Mouse (Mus musculus) hindbrain, embryonic 14.5 days (tissue): Measurements from ENCODE around the gene Mpl. TPM values are rescaled to one million over a fixed set of nuclear protein-coding genes. Genes with fewer than 3 reads are reported as not detected.

Experiments
- ATAC-seq: fragments of 200-750 bp; cut with Nextera tagmentation; 2 replicates; pipeline ENCODE4 v1.8.0; 2017; ENCODE audit warnings: moderate number of reproducible peaks, mild to moderate bottlenecking, moderate TSS enrichment, moderate library complexity; ENCODE audit not compliant: low FRiP score
- DNase-seq: peaks from one replicate; pipeline ENCODE4 v3.0.0-alpha.2; 2015; ENCODE audit warnings: low spot score
- H3K27ac ChIP-seq: fragments of 300-500 bp; sonication (generic); 2 replicates; pipeline ENCODE4 v1.5.1; 2014; ENCODE audit warnings: mild to moderate bottlenecking, moderate library complexity
- H3K27me3 ChIP-seq: fragments of 300-500 bp; sonication (generic); 2 replicates; pipeline ENCODE4 v1.6.1; 2014; ENCODE audit warnings: mild to moderate bottlenecking, low read length, mixed read lengths; ENCODE audit not compliant: control insufficient read depth, insufficient read depth
- H3K36me3 ChIP-seq: fragments of 300-500 bp; sonication (generic); replicated peaks from 2 replicates; pipeline ENCODE4 v1.6.1; 2014; ENCODE audit not compliant: control insufficient read depth, insufficient read depth
- H3K4me1 ChIP-seq: fragments of 300-500 bp; sonication (generic); replicated peaks from 2 replicates; pipeline ENCODE4 v1.6.1; 2014; ENCODE audit warnings: antibody characterized with exemption, low read length, mixed read lengths; ENCODE audit not compliant: control insufficient read depth, insufficient read depth
- H3K4me2 ChIP-seq: fragments of 300-500 bp; sonication (generic); replicated peaks from 2 replicates; pipeline ENCODE4 v1.6.1; 2014; ENCODE audit warnings: mild to moderate bottlenecking, moderate library complexity
- H3K4me3 ChIP-seq: fragments of 300-500 bp; sonication (generic); replicated peaks from 2 replicates; pipeline ENCODE4 v1.5.1; 2014; ENCODE audit warnings: mild to moderate bottlenecking, low read length
- H3K9ac ChIP-seq: fragments of 300-500 bp; sonication (generic); 2 replicates; pipeline ENCODE4 v1.6.1; 2014
- H3K9me3 ChIP-seq: fragments of 300-500 bp; sonication (generic); 2 replicates; pipeline ENCODE4 v1.6.1; 2016; ENCODE audit warnings: low read length; ENCODE audit not compliant: control insufficient read depth
- WGBS: fragments of 180-500 bp; shearing (Covaris S2); extraction: QIAGEN DNeasy Blood & Tissue Kit; methylation state at CpG from one replicate; pipeline ENCODE4 v1.1.7; 2014; 5-methylcytosine and 5-hydroxymethylcytosine counted together
- polyA plus RNA-seq: library from polyadenylated mRNA; unstranded; fragments of >200 nt; fragmentation: Nextera tagmentation; extraction: Ambion mirVana; gene quantifications from 2 replicates; pipeline ENCODE4 v1.2.1, GENCODE M21; 2014

Gene Mpl
- polyA plus RNA-seq, 1 experiment from 2014 or later, result 0.28 TPM

DNA sequence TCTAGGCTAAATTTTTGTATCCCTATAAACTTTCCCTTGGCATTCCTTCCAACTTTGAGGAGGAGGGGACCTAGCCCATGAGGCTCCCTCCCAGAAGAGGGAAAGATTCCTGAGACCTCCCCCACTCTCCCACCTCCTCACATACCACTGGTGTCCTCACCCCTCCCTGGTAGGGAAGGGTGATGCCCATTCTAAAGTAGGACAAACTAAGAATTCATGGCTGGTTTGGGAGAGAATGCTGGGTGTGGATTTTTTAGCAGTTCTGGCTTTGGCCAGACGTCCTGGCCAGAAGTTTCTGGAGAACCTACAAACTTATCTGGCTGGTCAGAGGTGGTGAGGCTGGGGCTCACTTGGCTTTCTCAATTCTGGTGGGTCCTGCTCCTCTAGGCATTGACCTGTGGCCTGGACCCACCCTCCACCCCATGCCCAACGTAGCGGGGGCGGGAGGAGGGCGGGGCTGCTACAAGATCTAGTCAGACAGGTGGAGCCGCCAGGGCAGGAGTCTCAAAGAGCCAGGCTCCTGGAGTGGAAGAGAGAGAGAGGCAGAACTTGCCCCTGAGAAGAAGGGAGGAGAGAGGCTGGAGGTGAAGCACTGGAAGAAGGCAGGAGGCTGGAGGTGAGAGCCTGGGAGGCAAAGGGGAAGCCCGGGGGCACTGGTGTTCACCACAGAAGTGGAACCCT, 28.0 kb downstream of the Mpl start:
- DNase-seq, result no peak
- H3K27me3 ChIP-seq, result no peaks in the 10 kb centered on the region
- H3K4me3 ChIP-seq, result no peak overlapping the region
- H3K36me3 ChIP-seq, result peaks cover 22% of the 10 kb centered on the region
- H3K9ac ChIP-seq, result 0 out of 2 replicates have a peak overlapping the region, but pooled peaks have one; percentile 66
- whole genome bisulfite sequencing, result 62% methylated on average over 7 of the region's 7 CpGs
- H3K4me2 ChIP-seq, result peak overlapping the region; percentile 91
- H3K4me1 ChIP-seq, result peaks cover 24% of the 10 kb centered on the region
- H3K9me3 ChIP-seq, result no peaks in the 10 kb centered on the region
- ATAC-seq, result no peak
- H3K27ac ChIP-seq, result no peak overlapping the region

DNA sequence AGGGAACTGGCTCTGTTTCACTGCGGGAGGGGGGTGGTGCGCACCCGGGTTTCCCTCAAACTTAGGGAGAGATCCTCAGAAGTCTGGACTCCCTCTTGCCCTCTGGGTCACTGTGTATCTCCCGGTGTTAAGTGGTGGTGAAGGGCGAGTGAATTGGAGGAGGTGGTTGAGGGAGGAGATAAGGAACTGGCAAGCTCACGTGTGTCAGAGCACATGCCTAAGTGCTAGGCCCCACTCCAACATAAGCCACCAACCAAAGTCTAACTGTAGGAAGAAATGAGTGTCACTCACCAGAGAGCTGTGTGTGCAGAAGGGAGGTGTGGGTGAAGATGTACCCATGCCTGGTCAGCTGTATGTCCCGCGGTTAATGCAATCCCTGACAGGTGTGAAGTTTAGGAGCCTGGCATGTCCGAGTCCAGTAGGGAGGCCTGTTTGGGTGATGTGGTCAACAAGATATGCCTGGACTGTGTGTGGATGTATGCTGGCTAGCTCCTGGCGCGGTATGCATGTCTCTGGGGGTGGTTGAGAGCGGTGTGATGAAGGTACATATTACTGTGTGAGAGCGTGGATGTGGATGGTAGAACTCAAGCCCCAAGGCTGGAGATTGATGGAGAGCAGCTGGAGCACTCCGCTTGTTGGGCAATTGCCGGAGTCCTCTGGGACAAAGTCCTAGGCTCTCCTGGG, 28.6 kb downstream of the Mpl start:
- no peaks in the 10 kb centered on the region for H3K9me3 ChIP-seq
- H3K36me3 ChIP-seq, result peaks cover 25% of the 10 kb centered on the region
- H3K4me1 ChIP-seq, result peaks cover 24% of the 10 kb centered on the region
- WGBS, result 51% methylated on average over 15 of the region's 15 CpGs
- peak; percentile 5; the same call in 1 of the 2 replicates for ATAC-seq
- DNase-seq, result no peak
- H3K27ac ChIP-seq, result peak overlapping the region; percentile 77; the same call in 1 of the 2 replicates
- H3K9ac ChIP-seq, result peak overlapping the region; percentile 66
- H3K27me3 ChIP-seq, result no peaks in the 10 kb centered on the region
- peak overlapping the region; percentile 45 for H3K4me3 ChIP-seq
- peak overlapping the region; percentile 91 for H3K4me2 ChIP-seq

DNA sequence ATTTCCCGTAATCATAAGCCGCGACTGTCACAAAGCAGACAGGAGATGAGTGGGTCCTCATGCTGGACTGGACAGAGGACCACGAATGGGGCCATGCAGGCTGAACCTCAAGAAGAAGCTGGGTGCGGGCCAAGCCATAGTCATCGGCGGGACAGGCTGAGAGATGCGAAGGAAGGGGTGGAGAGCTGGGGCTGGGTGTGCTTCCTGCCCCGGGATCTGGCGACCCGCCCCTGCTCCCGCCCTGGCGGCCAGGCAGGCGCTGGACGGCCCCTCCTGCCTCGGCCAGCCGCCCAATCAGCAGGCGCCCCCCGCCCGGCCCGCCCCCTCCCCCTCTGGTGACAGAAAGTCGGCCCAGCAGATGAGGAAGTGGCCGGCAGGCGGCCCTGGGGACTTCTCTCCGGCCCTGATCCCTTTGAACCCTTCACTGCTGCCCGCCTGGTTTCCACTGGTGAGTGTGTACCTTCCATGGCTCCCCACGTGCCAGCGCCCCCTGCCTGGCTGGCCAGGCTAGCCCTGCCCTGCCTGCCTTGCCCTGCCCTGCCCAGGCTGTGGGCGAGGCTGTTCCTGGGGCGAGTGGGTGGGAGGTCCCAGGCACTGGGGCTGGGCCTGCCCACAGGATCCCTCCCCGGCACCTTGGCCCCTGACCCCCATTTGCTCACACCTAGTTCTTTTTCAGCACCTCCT, 29.4 kb downstream of the Mpl start, which contains the start of gene Elovl1:
Gene Elovl1 (plus strand): TSS at position 326 of the 684 bp plus-strand sequence.
- Histone ChIP-seq H3K27ac (peak within 1 kb of the TSS; percentile 77), H3K27me3 (no peaks in the 10 kb centered on the region), H3K9me3 (no peaks in the 10 kb centered on the region), H3K4me2 (peak within 1 kb of the TSS; percentile 91), H3K9ac (peak within 1 kb of the TSS; percentile 66), H3K36me3 (peaks cover 21% of the 10 kb centered on the region), H3K4me1 (peaks cover 24% of the 10 kb centered on the region), H3K4me3 (peak within 1 kb of the TSS; percentile 45)
- ATAC-seq (peak; percentile 92), DNase-seq (peak; percentile 68)
- WGBS, result under 1% methylated on average over 16 of the region's 31 CpGs

DNA sequence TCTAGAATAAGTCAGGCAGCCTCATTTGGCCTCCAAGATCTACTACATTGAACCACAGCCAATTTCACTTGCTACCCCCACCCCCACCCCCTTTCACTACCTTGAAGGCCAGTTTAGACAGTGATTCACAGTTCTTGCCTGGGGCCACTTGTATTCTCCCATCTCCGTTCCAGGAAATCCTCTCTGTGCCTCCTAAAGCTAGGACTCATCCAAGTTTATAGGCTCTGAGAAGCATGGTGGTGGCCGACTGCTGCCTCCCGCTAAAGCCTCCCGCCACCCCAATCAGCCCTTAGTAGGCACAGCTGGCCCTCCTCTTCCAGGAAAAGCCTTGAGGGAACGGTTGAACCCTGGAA, 29.9 kb downstream of the Mpl start:
- Histone ChIP-seq H3K27ac (peak overlapping the region; percentile 77), H3K4me1 (peaks cover 24% of the 10 kb centered on the region), H3K36me3 (peaks cover 22% of the 10 kb centered on the region), H3K9ac (peak overlapping the region; percentile 66), H3K9me3 (no peaks in the 10 kb centered on the region), H3K27me3 (no peaks in the 10 kb centered on the region), H3K4me2 (peak overlapping the region; percentile 91), H3K4me3 (peak overlapping the region; percentile 45)
- WGBS, result 4% methylated on average over 5 of the region's 5 CpGs
- DNase-seq (no peak), ATAC-seq (peak; percentile 18; the same call in 1 of the 2 replicates)

DNA sequence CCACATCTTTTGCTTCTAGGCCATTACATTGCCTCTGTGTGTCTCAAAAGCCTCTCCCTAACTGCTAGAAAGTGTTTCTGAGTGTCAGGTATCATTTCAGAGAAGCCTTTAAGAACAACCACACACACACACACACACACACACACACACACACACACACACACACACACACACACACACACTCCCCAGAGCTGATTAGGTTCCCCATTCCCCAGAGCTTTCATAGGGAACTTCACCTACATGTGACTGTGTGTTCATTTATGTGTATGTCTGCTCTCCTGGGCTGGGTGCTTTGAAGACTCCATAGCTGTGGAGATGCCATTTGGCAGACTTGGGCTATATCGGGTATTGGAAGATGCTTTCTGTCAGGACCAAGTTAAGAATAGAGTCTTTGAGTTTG, 31.9 kb downstream of the Mpl start:
- no peak overlapping the region for H3K9ac ChIP-seq
- ATAC-seq (no peak), DNase-seq (no peak)
- no peak overlapping the region for H3K27ac ChIP-seq
- H3K27me3 ChIP-seq, result no peaks in the 10 kb centered on the region
- H3K4me3 ChIP-seq, result no peak overlapping the region
- H3K4me1 ChIP-seq, result peaks cover 24% of the 10 kb centered on the region
- H3K36me3 ChIP-seq, result peaks cover 25% of the 10 kb centered on the region; the same call in 1 of the 2 replicates
- WGBS, result 93% methylated on average over 1 of the region's 1 CpGs
- no peak overlapping the region for H3K4me2 ChIP-seq
- no peaks in the 10 kb centered on the region for H3K9me3 ChIP-seq

DNA sequence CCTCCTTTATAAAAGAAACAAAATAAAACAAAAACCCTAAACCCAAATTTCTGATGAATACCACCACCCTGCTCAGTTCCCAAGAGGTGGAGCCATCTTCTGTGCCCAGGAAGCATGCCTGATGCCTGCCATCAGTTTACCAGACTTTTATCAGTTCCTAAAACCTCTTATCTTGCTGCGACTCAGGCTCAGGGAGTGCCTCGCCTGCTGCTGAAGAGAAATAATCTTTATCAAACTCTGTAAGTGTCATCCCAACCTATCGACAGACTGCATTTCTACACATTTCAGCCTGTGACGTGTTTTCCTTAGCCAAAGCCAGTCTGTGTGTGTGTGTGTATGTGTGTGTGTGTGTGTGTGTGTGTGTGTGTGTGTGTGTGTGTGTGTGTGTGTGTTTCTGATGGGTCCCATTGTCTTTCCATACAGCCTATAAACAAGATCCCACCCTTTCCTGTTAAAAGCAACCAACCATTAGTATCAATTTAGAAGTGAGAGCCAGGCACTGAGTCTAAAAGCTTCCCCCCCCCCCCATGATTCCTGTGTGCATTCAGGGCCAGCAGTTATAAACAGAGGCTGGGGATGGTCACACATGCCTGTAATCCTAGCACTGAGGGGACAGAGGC, 32.7 kb downstream of the Mpl start:
- ATAC-seq, result no peak
- Histone ChIP-seq H3K9ac (no peak overlapping the region), H3K4me3 (no peak overlapping the region), H3K27me3 (no peaks in the 10 kb centered on the region), H3K9me3 (no peaks in the 10 kb centered on the region), H3K4me1 (peaks cover 24% of the 10 kb centered on the region), H3K27ac (no peak overlapping the region), H3K4me2 (no peak overlapping the region), H3K36me3 (peaks cover 31% of the 10 kb centered on the region; the same call in 1 of the 2 replicates)
- no peak for DNase-seq
- WGBS, result 86% methylated on average over 4 of the region's 4 CpGs

DNA sequence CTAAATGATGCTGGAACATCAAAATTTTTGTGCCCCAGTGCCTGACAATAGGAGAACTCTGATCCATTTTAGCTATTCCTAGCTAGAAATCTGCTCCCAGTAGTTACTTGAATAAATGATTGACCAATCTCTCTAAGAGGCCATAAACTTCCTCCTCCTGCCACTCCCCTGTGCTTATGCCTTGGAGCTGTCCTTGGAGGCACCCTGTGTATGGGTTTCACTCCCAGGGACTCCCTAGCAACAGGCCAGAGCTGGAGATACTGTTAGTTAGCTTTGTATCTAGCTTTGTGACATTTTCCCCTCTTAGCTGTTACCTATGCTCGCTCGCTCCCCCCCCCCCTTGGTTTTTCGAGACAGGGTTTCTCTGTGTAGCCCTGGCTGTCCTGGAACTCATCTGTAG, 35.9 kb downstream of the Mpl start:
- peaks cover 60% of the 10 kb centered on the region for H3K36me3 ChIP-seq
- ATAC-seq, result no peak
- no peak overlapping the region for H3K4me3 ChIP-seq
- H3K27me3 ChIP-seq, result no peaks in the 10 kb centered on the region
- 100% methylated on average over 3 of the region's 3 CpGs for WGBS
- H3K4me1 ChIP-seq, result no peaks in the 10 kb centered on the region
- H3K9me3 ChIP-seq, result no peaks in the 10 kb centered on the region
- no peak overlapping the region for H3K9ac ChIP-seq
- no peak for DNase-seq
- no peak overlapping the region for H3K27ac ChIP-seq
- no peak overlapping the region for H3K4me2 ChIP-seq

DNA sequence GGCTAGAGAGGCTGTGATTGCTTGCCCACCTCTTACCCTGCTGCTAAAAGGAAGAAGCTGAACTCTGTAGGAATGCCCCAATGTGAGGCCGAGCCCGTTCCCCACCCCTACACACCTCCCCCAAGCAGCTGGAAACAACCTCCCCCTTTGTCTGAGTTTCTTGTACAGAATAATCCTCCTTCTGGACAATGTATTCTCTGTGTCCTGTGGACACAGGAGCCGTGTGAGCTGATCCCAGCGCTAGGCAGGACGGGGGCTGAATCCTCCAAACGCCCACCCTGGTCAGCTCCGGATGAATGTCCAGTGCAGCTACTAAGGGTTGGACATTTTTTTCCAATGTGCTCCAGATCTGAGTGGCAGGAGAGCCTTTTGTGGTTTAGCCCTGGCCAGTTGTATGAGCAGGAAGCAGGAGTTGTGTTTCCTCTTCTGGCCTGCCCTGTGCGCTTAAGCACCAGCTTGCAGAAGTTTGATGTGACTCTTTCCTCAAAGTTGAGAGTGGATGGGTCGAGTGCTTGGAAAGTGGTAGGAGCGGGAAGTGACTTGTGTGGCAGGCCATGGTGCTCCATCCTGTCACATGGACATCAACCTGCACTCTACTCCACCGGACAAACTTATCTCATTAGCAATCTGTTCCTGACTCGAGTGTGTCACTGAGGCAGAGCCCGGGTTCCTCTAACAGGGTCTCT, 40.1 kb downstream of the Mpl start:
- Histone ChIP-seq H3K4me2 (no peak overlapping the region), H3K4me3 (no peak overlapping the region), H3K9ac (no peak overlapping the region), H3K9me3 (no peaks in the 10 kb centered on the region), H3K27me3 (no peaks in the 10 kb centered on the region), H3K4me1 (no peaks in the 10 kb centered on the region), H3K27ac (no peak overlapping the region), H3K36me3 (peaks cover 94% of the 10 kb centered on the region)
- WGBS, result 86% methylated on average over 13 of the region's 13 CpGs
- DNase-seq, result no peak
- no peak for ATAC-seq
